Mouse (Mus musculus) forebrain, embryonic 15.5 days (tissue): ENCODE measurements at regions not wholly inside any gene's neighbourhood (a gene's known extent, or its start where the extent isn't known, plus 50 kb on each side); places are given as distances from the start of the nearest gene placed in this dataset.

Experiments used
- ATAC-seq: fragments of 200-750 bp; cut with Nextera tagmentation; replicated peaks from 2 replicates; pipeline ENCODE4 v1.8.0; 2017; ENCODE audit warnings: mild to moderate bottlenecking, moderate TSS enrichment, moderate library complexity
- H3K27ac ChIP-seq: fragments of 300-500 bp; sonication (generic); replicated peaks from 2 replicates; pipeline ENCODE4 v1.5.1; 2015; ENCODE audit warnings: mild to moderate bottlenecking, inconsistent platforms
- H3K27me3 ChIP-seq: fragments of 300-500 bp; sonication (generic); 2 replicates; pipeline ENCODE4 v1.6.1; 2015; ENCODE audit warnings: inconsistent platforms
- H3K36me3 ChIP-seq: fragments of 300-500 bp; sonication (generic); 2 replicates; pipeline ENCODE4 v1.6.1; 2015; ENCODE audit warnings: mild to moderate bottlenecking, inconsistent platforms
- H3K4me1 ChIP-seq: fragments of 300-500 bp; sonication (generic); 2 replicates; pipeline ENCODE4 v1.6.1; 2015; ENCODE audit warnings: inconsistent platforms
- H3K4me2 ChIP-seq: fragments of 300-500 bp; sonication (generic); replicated peaks from 2 replicates; pipeline ENCODE4 v1.6.1; 2015; ENCODE audit warnings: mild to moderate bottlenecking, inconsistent platforms
- H3K4me3 ChIP-seq: fragments of 300-500 bp; sonication (generic); 2 replicates; pipeline ENCODE4 v1.5.1; 2015; ENCODE audit warnings: mild to moderate bottlenecking, inconsistent platforms
- H3K9ac ChIP-seq: fragments of 300-500 bp; sonication (generic); replicated peaks from 2 replicates; pipeline ENCODE4 v1.6.1; 2015; ENCODE audit warnings: mild to moderate bottlenecking, inconsistent platforms
- H3K9me3 ChIP-seq: fragments of 300-500 bp; sonication (generic); 2 replicates; pipeline ENCODE4 v1.6.1; 2016; ENCODE audit warnings: inconsistent platforms
- WGBS: fragments of 180-500 bp; shearing (Covaris S2); methylation state at CpG from one replicate; pipeline ENCODE4 v1.1.7; 2015; ENCODE audit warnings: mixed read lengths; 5-methylcytosine and 5-hydroxymethylcytosine counted together

DNA sequence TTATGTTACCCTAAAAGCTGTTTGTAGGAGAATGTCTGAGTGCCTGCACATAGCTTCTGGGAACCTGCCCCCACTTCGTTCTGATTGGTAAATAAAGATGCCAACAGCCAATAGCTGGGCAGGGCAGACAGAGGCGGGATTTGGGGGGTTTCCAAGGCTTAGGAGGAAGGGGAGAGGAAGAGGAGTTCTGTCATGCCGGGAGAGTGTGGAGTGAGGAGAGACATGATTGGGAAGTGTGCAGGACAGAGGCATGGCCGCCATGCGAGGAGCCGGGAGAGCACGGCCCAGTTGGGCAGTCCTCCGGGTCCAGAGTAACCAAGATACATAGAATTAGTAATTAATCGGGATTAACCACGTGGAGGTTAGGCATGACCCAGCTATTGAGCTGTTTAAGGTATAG, 202.7 kb upstream of the Irx3 start:
- H3K27ac ChIP-seq = no peak overlapping the region
- no peak for ATAC-seq
- H3K4me2 ChIP-seq = no peak overlapping the region
- no peak overlapping the region for H3K4me3 ChIP-seq
- no peak overlapping the region for H3K9ac ChIP-seq
- H3K27me3 ChIP-seq = 0 out of 2 replicates have a peak, but pooled peaks cover 2% of the 10 kb centered on the region
- WGBS = 69% methylated on average over 10 of the region's 10 CpGs
- no peaks in the 10 kb centered on the region for H3K9me3 ChIP-seq
- no peaks in the 10 kb centered on the region for H3K36me3 ChIP-seq
- no peaks in the 10 kb centered on the region for H3K4me1 ChIP-seq

DNA sequence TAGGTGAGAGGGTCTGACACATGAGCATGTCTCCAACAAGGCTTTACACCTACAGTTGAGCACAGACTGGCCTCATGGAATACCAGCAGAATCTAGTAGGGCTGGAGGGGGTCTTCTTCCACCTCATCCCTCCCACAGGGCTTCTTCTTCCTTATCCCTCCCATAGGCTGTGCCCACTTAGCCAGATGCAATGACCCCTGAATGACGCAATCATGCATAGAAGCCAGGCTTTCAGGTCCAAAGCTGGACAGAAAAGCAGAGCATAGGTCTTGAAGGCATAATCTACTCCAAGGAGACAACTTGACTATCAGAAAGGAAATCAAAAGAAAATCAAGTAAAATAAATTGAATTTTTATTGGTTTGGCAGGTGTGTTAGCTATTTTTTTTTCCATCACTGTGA, 198.5 kb upstream of the Irx3 start:
- no peak overlapping the region for H3K9ac ChIP-seq
- ATAC-seq = no peak
- WGBS = 94% methylated on average over 1 of the region's 1 CpGs
- H3K27me3 ChIP-seq = 0 out of 2 replicates have a peak, but pooled peaks cover 2% of the 10 kb centered on the region
- H3K36me3 ChIP-seq = no peaks in the 10 kb centered on the region
- H3K4me2 ChIP-seq = no peak overlapping the region
- no peak overlapping the region for H3K27ac ChIP-seq
- no peaks in the 10 kb centered on the region for H3K9me3 ChIP-seq
- H3K4me3 ChIP-seq = no peak overlapping the region
- H3K4me1 ChIP-seq = peaks cover 22% of the 10 kb centered on the region

DNA sequence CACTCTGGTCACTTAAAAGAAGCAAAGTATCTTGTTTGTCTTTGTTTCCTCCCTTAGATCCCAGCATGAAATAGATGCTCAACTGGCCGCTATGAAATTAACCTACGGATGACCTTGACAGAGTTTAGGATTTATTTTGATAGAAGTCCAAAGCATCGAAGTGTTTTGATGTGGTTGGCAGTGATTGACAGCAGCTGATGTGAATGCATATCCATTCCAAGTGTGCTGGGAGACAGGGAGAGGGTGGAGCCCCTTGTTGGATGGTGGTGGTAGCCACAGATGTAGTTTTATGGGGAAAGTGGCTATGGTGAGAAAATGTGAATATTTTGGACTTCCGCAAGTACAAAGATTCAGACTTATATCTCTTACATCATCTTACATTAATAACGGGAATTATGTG, 197.8 kb upstream of the Irx3 start:
- Histone ChIP-seq H3K27ac (no peak overlapping the region), H3K9ac (no peak overlapping the region), H3K36me3 (no peaks in the 10 kb centered on the region), H3K27me3 (no peaks in the 10 kb centered on the region; the same call in 1 of the 2 replicates), H3K4me3 (no peak overlapping the region), H3K4me1 (peaks cover 22% of the 10 kb centered on the region), H3K4me2 (no peak overlapping the region), H3K9me3 (no peaks in the 10 kb centered on the region)
- 91% methylated on average over 5 of the region's 5 CpGs for WGBS
- no peak for ATAC-seq

DNA sequence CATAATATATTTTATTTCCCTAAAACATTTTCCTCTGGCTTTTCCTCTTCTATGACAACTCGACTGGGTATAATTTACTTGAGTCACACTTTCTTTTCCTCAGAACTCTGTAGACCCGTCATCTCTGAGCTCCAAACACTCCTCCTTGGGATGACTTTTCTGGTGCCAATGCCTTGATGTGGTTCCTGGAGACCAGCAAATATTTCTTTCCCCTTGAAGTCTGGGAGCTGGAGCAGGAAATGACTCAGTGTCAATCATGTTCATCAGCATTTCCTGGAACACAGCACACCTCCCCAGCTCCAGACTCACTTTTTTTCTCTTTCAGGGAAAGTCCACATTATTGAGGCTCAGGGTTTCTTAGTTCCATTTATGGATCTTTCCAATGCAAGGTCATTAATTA, 197.3 kb upstream of the Irx3 start:
- no peak for ATAC-seq
- WGBS = 92% methylated on average over 2 of the region's 2 CpGs
- no peak overlapping the region for H3K4me3 ChIP-seq

DNA sequence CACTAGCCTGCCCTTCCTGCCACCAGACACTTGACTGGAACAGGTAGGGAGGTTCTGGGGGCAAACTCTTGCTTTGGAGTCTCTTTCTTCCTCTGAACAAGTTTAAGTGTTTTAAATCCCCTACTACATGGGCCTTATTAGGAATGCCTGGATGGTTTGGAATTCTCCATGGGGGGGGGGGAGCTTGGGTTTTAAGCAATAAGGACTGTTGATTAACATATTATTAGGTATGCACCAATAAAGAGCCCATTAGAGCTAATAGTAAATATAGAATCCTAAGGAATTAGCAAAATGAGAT, 196.0 kb upstream of the Irx3 start:
- H3K4me2 ChIP-seq = no peak overlapping the region
- no peak overlapping the region for H3K9ac ChIP-seq
- no peak overlapping the region for H3K4me3 ChIP-seq
- H3K4me1 ChIP-seq = peaks cover 30% of the 10 kb centered on the region
- peaks cover 16% of the 10 kb centered on the region for H3K27me3 ChIP-seq
- ATAC-seq = no peak
- no peaks in the 10 kb centered on the region for H3K36me3 ChIP-seq
- H3K27ac ChIP-seq = no peak overlapping the region
- no peaks in the 10 kb centered on the region for H3K9me3 ChIP-seq

More for the DNA sequence above, 197.3 kb upstream of the Irx3 start:
- Histone ChIP-seq H3K9me3 (no peaks in the 10 kb centered on the region), H3K9ac (no peak overlapping the region), H3K4me1 (peaks cover 22% of the 10 kb centered on the region), H3K4me2 (no peak overlapping the region), H3K27me3 (peaks cover 3% of the 10 kb centered on the region; the same call in 1 of the 2 replicates), H3K36me3 (no peaks in the 10 kb centered on the region), H3K27ac (no peak overlapping the region)

DNA sequence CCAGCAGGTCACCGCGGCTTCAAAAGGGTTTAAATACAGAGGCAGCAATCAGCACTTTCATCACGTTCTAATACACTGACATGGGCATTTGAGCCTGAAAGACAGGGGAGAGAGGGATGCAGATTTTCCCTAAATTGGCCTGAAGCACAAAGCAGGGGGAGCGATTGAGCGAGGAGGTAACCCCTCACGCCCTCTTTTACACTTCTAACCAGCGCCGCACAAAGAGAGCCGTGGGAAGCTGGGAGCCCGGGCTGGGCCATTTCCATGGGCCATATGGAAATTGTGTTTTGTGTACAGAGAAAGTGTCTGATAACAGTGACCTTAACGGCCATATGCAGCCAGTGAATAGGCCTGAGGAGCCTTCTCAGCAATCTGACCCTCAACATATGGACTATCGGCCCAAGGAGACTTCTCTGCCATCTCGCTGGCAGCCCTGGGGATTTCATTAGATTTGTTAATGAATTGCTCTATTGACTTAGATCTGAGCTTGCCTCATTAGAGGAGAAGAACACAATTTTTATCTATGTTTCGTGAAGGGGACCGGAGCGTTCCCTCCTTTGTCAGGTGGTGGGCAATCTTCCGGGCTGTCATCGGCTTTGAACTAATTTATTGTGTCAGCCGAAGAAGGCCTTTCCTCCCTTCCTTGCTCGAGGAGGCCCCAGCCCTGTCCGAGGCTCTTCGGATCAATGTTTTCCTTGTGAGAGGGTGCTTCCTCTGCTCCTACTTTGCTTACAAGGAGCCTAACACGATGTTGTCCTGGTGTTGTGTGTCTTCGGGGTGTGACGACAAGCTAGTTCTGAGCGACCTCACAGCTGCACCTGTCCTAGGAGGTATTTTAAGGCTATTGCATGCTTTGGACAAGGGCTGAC, 195.4 kb upstream of the Irx3 start:
- no peak overlapping the region for H3K27ac ChIP-seq
- H3K4me2 ChIP-seq = peak overlapping the region; percentile 1; the same call in 1 of the 2 replicates
- H3K36me3 ChIP-seq = no peaks in the 10 kb centered on the region
- peaks cover 17% of the 10 kb centered on the region for H3K27me3 ChIP-seq
- peaks cover 36% of the 10 kb centered on the region for H3K4me1 ChIP-seq
- ATAC-seq = peak; percentile 51; the same call in 1 of the 2 replicates
- H3K4me3 ChIP-seq = no peak overlapping the region
- no peak overlapping the region for H3K9ac ChIP-seq
- no peaks in the 10 kb centered on the region for H3K9me3 ChIP-seq
- WGBS = 12% methylated on average over 26 of the region's 26 CpGs

DNA sequence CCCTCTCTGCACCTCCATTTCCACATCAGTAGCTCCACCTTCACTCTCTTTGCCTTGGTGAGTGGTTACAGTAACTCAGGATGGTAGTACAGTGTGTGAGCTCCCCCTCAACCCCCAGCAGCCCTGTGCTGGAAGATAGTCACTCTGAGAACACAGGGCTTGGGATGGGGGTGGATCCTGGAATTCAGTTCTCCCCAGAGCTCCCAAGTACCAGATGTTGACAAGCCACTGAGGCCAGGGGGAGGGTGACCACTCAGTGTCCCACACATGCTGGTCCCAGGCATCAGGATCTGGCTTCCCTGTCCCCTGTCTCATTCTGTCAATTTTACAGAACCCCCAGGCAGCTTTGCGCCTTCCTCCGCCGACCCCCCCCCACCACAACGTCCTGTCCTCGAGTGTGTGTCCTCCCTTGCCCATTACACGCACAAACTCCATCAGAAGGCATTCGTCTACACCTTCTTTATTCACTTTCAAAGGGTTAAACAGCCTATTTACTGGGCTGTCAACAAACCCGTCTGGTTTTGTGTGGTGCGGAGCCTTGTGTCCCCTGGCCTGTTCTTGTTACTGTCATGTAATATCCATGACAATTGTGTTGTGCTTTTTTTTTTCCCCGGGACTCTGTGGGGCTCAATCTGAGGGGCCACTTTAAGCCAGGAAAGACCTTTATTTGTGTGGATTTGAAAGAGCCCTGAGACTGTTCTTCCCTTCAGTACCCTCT, 194.6 kb upstream of the Irx3 start:
- H3K36me3 ChIP-seq = no peaks in the 10 kb centered on the region
- no peak overlapping the region for H3K9ac ChIP-seq
- H3K4me1 ChIP-seq = peaks cover 44% of the 10 kb centered on the region
- H3K27ac ChIP-seq = no peak overlapping the region
- H3K4me2 ChIP-seq = peak overlapping the region; percentile 1; the same call in 1 of the 2 replicates
- no peak overlapping the region for H3K4me3 ChIP-seq
- 5% methylated on average over 10 of the region's 10 CpGs for WGBS
- ATAC-seq = no peak
- H3K27me3 ChIP-seq = peaks cover 17% of the 10 kb centered on the region
- no peaks in the 10 kb centered on the region for H3K9me3 ChIP-seq

DNA sequence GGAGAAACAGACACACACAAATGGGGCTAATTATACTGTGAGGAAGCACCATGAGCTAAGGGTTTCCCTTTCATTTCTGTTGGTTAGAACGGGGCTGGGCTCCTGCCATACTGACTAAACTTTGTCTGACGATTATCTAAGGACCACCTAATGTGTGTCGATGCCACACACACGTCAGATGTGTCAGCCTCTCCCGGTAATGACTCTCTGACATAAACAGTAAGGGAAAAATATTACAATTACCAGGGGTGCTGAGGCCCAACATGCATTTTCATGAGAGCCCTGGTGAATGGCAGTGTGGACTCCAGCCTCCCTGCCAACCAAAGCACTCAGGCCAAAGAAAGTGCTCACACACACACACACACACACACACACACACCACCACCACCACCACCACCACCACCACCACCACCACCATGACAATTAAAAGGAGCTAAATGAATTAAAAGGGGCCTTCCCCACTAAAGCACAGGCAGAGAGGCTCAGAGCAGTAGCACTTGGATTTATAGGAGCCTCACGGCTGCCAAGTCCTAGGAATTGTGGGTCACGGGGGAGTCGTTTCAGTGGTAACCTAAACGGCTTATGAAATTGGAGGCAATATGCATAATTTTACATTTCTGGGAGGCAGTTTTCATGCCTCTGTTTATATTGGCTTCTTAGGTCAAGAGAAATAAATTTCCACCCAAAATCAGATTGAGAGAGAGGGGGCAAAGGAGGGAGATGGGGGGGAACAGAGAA, 193.7 kb upstream of the Irx3 start:
- H3K4me1 ChIP-seq = peaks cover 50% of the 10 kb centered on the region
- H3K9ac ChIP-seq = no peak overlapping the region
- H3K27ac ChIP-seq = no peak overlapping the region
- no peak overlapping the region for H3K4me2 ChIP-seq
- no peak overlapping the region for H3K4me3 ChIP-seq
- H3K36me3 ChIP-seq = no peaks in the 10 kb centered on the region
- WGBS = 13% methylated on average over 9 of the region's 9 CpGs
- no peaks in the 10 kb centered on the region for H3K9me3 ChIP-seq
- peaks cover 18% of the 10 kb centered on the region for H3K27me3 ChIP-seq
- 0 out of 2 replicates have a peak, but pooled peaks have one; percentile 6 for ATAC-seq

DNA sequence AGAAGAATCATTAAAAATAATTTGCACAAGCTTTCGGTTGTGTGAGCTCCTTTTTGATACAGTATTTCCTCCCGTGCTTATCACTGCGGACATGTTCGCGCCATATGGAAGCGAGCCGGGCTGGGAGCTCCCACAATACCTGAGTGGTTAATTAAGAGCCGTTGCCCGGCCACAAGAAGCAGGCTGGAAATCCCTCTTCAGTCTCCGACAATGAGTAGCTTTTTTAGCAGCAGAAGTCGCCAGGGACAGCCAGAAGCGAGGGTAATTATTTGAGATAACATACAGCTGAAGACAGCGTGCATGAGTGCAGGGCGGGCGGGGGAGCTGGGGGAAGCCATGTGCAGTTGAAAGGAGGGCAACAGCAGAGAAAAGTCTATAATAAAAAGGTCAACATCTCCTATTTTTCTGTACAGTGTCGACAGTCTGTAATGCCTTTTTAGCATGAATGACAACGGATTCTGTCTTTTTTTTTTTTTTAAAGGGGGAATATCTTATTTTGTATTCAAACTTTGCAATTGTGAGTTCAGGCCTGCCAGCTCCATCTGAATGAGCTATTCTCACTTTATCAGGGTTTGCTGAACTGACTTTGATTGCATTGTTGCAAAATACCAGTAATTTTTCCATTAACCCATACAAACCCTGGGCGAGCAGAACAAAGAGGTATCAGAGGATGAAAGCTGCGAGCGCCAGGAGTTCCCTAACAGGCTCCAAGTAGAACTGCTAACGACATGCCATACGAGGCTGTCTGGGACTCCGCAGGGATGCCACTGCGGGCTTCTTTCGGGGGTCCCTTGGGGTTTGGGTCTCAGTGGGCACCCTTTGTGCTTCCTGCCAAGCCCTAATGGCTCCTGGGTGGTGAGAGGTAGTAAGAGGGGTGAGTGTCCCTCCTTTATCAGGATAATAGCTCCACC, 189.9 kb upstream of the Irx3 start:
- H3K4me1 ChIP-seq = peaks cover 40% of the 10 kb centered on the region
- H3K4me2 ChIP-seq = peak overlapping the region; percentile 41
- H3K9ac ChIP-seq = no peak overlapping the region
- peak overlapping the region; percentile 13 for H3K27ac ChIP-seq
- ATAC-seq = peak; percentile 71
- H3K9me3 ChIP-seq = no peaks in the 10 kb centered on the region
- peak overlapping the region; percentile 17 for H3K4me3 ChIP-seq
- WGBS = 8% methylated on average over 25 of the region's 25 CpGs
- no peaks in the 10 kb centered on the region for H3K36me3 ChIP-seq
- peaks cover 30% of the 10 kb centered on the region for H3K27me3 ChIP-seq

DNA sequence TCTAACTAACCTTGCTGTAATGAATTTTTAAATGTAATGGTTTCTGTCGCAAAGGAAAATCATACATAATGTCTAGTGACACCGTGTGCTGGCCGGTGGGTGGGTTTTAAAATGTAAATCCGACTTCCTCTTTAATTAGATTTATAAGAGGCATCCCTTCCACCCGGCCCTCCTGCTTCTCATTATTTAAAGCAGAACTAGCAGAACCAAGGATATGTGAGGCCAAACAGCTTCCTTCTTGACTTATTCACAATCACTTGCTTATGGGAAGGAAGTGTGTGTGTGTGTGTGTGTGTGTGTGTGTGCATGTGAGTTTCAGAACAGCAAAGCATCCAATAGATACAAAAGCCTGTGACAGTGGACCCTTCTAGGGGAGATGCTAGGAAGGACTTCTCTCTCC, 189.1 kb upstream of the Irx3 start:
- H3K9ac ChIP-seq = no peak overlapping the region
- no peaks in the 10 kb centered on the region for H3K9me3 ChIP-seq
- no peaks in the 10 kb centered on the region for H3K36me3 ChIP-seq
- H3K27ac ChIP-seq = 0 out of 2 replicates have a peak overlapping the region, but pooled peaks have one; percentile 13
- 24% methylated on average over 5 of the region's 5 CpGs for WGBS
- ATAC-seq = no peak
- peaks cover 31% of the 10 kb centered on the region for H3K27me3 ChIP-seq
- no peak overlapping the region for H3K4me3 ChIP-seq
- 0 out of 2 replicates have a peak overlapping the region, but pooled peaks have one; percentile 41 for H3K4me2 ChIP-seq
- peaks cover 32% of the 10 kb centered on the region for H3K4me1 ChIP-seq

DNA sequence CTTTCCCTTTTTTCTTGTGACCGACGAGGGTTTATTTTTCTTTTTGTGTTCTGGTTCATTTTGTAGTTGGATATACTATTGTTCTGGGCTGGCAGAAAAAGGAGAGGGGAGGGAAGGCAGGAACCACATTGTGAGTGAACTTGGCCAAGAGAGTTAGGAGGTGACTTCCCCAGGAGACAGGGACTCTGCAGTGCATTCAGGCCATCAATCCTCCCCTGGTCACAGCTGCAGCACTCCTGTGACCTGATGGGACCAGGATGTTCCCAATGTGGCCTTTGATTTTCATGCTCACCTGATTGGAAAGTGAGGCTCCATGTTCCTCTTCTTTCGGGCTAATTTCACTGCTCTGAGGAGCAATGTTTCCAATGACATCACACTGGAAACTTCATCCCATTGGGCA, 188.2 kb upstream of the Irx3 start:
- Histone ChIP-seq H3K4me2 (no peak overlapping the region), H3K9me3 (no peaks in the 10 kb centered on the region), H3K4me3 (no peak overlapping the region), H3K27ac (no peak overlapping the region), H3K36me3 (no peaks in the 10 kb centered on the region), H3K4me1 (peaks cover 28% of the 10 kb centered on the region), H3K27me3 (peaks cover 31% of the 10 kb centered on the region), H3K9ac (no peak overlapping the region)
- 57% methylated on average over 3 of the region's 3 CpGs for WGBS
- no peak for ATAC-seq
